Mouse (Mus musculus) neural tube, embryonic 15.5 days (tissue): Measurements from ENCODE around the gene Arrdc2. TPM values are rescaled to one million over a fixed set of nuclear protein-coding genes. Genes with fewer than 3 reads are reported as not detected.

Source experiments
- microRNA-seq: library from miRNA; unstranded; fragments of <30 nt; microRNA quantifications from one replicate; pipeline ENCODE4, GENCODE M21; 2017
- polyA plus RNA-seq: library from polyadenylated mRNA; unstranded; fragments of >200 nt; fragmentation: Nextera tagmentation; extraction: Ambion mirVana; gene quantifications from 2 replicates; pipeline ENCODE4 v1.2.1, GENCODE M21; 2015

Arrdc2 gene
- polyA plus RNA-seq, 1 experiment from 2014 or later = 7.8 TPM

Small RNAs within 50 kb of the gene (microRNA-seq; reads per million reads assigned to microRNA genes)
- not detected for gene Mir7240

Other genes starting within 250 kb of the Arrdc2 start
- 137 and 142 TPM in 2 replicates for gene Isyna1, start 245.3 kb downstream of the Arrdc2 start, polyA plus RNA-seq
- 170 and 175 TPM in 2 replicates for gene Ssbp4, start 230.8 kb downstream of the Arrdc2 start, polyA plus RNA-seq
- 1.5 and 2.6 TPM in 2 replicates for gene Lrrc25, start 223.6 kb downstream of the Arrdc2 start, polyA plus RNA-seq
- 0.22 TPM in 2 replicates for gene Gdf15, start 207.3 kb downstream of the Arrdc2 start, polyA plus RNA-seq
- 78.6 TPM in 2 replicates for gene Pgpep1, start 179.3 kb downstream of the Arrdc2 start, polyA plus RNA-seq
- gene Lsm4, start 166.5 kb downstream of the Arrdc2 start, polyA plus RNA-seq = 191 and 206 TPM in 2 replicates
- gene Jund, start 140.8 kb downstream of the Arrdc2 start, polyA plus RNA-seq = 73.7 and 82.7 TPM in 2 replicates
- gene Iqcn, start 136.3 kb downstream of the Arrdc2 start, polyA plus RNA-seq = 0.04 and 0.09 TPM in 2 replicates
- not detected in 2 replicates for gene Gm3336, start 121.2 kb downstream of the Arrdc2 start, polyA plus RNA-seq
- gene Pde4c, start 116.0 kb downstream of the Arrdc2 start, polyA plus RNA-seq = 0.17 and 0.40 TPM in 2 replicates
- 536 and 627 TPM in 2 replicates for gene Rab3a, start 85.0 kb downstream of the Arrdc2 start, polyA plus RNA-seq
- 40.5 and 43.5 TPM in 2 replicates for gene Mpv17l2, start 78.8 kb downstream of the Arrdc2 start, polyA plus RNA-seq
- 97.5 and 102 TPM in 2 replicates for gene Pik3r2, start 63.0 kb downstream of the Arrdc2 start, polyA plus RNA-seq
- 18.9 and 21.0 TPM in 2 replicates for gene Mast3, start 34.7 kb downstream of the Arrdc2 start, polyA plus RNA-seq
- 0.14 and 1.4 TPM in 2 replicates for gene Il12rb1, start 31.3 kb downstream of the Arrdc2 start, polyA plus RNA-seq
- gene Kcnn1, start 23.5 kb upstream of the Arrdc2 start, polyA plus RNA-seq = 17.6 and 18.6 TPM in 2 replicates
- 162 and 163 TPM in 2 replicates for gene Ccdc124, start 34.2 kb upstream of the Arrdc2 start, polyA plus RNA-seq
- 3.0 and 3.3 TPM in 2 replicates for gene Slc5a5, start 53.0 kb upstream of the Arrdc2 start, polyA plus RNA-seq
- 2,109 and 2,618 TPM in 2 replicates for gene Rpl18a, start 57.7 kb upstream of the Arrdc2 start, polyA plus RNA-seq
- gene Map1s, start 66.2 kb upstream of the Arrdc2 start, polyA plus RNA-seq = 59.5 and 64.6 TPM in 2 replicates